Mouse (Mus musculus) liver (tissue): Measurements from ENCODE around the gene Erbb3.
"Not testable (repeated sequence)": the region's sequence is repeated elsewhere in the genome, so short reads cannot be mapped to it uniquely, and the experiment has no call there.

Experiments used
- DNase-seq: peaks from one replicate; pipeline ENCODE4 v3.0.0-alpha.2; 2020; ENCODE audit warnings: mixed read lengths

Erbb3 gene

DNA sequence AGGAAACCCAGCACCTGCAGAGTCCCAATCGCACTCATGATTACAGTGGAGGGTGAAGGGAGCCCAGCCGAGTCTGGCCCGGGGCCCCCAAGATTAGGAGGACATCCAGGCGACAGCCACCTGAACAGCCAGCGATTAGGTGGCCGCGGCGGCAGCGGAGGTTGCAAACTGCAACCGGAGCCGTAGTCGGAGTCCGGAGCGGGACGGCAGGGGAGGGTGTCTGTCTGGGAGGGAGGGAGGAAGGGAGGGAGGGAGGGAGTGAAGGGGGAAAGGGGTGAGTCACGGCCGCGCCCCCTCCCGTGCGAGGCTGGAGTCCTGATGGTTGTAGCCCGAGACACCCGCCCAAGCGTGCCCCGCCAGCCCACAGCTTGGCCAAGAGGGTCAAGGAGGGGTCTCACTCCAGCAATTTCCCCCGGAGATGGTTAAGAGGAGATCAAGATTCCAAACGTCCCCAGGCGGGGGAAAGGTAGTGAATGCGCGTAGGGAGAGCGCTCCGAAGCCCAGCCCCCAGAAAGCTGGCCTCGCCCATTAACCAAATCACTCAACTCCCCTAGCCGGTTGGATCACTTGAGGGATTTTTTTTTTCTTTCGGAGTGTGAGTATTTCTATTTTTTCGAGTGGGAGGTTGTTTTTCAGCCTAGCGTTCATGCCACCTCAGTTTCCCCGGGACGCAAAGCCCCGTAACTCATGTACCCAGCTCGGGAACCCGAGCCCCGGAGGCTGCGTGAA is at the start of gene Erbb3:
Gene Erbb3 (minus strand): TSS at position 189 of the 729 bp plus-strand sequence.
- peak; percentile 46 for DNase-seq

DNA sequence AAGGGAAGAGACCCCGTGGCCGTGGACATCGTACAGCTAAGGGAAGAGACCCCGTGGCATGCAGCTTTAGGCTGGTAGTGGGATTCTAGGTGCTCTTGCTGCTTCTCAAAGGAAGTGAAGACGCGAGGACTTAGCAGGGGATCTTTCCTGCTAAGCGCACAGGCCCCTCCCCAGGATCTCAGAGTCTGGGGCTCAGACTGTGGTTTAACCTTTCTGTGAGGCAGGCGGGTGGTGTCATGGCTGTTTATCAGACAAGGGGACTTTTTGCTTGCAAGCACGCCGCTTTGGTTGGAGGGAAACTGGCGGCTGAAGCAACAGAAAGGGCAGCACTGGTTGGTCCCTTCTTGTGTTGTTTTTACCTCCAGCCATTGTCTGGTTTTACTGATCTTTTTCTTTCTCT is 47.6 kb upstream of the Erbb3 start:
- peak; percentile 43 for DNase-seq

DNA sequence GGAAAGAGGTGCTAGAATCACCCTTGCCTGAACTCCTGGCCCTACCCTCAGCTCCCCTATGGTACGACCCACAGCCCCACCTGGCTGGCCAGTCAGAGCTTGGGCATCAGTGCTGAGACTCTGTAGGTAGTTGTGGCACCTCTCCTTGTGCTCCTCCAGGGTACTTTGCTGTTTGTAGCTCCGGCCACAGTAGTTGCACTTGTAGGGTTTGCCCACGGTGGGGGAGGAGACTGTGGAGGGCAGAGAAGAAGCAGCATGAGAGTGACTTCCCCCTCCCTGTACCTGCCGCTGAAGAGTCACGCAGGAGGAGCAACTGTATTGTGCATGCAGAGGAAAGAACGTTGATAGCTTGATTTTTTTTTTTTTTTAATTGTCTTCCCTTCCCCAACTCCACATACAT is 47.1 kb upstream of the Erbb3 start:
- no peak for DNase-seq

DNA sequence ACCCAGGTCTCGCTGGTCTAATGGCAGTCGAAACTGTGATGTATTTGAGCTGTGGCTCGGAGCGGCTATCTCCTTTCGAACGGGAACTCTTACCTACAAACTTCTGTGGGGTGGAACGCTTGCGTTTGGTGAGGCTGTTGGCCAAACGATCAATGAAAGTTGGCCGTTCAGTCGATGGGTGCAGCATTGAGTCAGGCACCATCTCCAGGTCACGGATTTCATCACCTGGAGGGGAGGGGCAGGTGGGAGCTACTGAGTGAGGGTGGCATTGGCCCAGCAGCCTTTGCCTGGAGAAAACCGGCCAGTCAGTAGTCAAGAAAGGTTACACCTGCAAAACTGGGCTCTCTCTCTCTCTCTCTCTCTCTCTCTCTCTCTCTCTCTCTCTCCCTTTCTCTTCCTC is 46.2 kb upstream of the Erbb3 start:
- peak; percentile 32 for DNase-seq

DNA sequence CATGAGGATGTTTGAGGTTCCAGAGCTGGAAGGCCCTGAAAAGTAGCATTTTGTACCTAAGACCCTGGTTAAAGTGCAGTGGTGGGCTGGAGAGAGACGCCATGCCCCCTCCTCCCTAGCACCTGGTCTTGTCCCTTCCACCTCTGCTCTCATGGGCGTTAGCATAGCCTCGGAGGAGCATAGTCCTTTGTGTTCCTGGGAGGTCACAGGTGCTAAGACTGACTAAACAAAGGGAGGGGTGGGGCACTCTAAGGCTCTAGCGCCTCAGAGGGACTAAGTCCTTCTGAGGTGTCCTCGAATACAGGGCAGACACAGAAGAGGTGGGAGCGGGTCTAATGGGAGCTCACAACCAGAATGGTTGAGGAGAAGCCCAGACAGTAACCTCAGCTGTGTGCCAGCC is 42.1 kb upstream of the Erbb3 start:
- no peak for DNase-seq

DNA sequence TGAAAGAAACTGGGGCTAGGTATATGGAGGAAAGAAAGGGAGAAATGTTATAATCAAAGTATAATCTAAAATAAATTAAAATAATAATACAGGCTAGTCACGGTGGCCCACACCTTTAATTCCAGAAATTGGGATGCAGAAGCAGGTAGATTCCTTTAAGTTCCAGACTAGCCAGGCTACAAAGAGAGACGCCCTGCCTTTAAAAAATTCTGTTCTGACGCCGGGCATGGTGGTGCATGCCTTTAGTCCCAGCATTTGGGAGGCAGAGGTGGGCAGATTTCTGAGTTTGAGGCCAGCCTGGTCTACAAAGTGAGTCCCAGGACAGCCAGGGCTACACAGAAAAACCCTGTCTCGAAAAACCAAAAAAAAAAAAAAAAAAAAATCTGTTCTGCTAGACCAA is 40.9 kb upstream of the Erbb3 start:
- DNase-seq = not testable (repeated sequence)

DNA sequence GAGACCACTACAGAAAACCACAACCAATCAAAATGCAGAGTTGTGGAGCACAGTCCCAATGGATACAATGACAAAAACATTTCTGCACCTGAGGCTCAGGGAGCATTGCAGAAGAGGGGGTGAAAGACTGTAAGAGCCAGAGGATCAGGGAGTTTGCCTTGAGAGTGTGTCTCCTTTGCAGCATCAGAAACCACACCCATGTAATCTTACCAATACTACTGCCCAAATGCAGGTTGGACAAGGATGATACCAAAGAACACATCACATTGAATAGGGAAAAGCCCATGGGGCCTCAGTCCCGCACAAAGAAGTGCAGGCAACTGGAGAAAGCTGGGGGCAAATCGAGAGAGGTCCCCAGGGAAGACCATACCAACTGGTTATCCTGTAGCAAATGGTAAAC is 40.3 kb upstream of the Erbb3 start:
- peak; percentile 51 for DNase-seq

DNA sequence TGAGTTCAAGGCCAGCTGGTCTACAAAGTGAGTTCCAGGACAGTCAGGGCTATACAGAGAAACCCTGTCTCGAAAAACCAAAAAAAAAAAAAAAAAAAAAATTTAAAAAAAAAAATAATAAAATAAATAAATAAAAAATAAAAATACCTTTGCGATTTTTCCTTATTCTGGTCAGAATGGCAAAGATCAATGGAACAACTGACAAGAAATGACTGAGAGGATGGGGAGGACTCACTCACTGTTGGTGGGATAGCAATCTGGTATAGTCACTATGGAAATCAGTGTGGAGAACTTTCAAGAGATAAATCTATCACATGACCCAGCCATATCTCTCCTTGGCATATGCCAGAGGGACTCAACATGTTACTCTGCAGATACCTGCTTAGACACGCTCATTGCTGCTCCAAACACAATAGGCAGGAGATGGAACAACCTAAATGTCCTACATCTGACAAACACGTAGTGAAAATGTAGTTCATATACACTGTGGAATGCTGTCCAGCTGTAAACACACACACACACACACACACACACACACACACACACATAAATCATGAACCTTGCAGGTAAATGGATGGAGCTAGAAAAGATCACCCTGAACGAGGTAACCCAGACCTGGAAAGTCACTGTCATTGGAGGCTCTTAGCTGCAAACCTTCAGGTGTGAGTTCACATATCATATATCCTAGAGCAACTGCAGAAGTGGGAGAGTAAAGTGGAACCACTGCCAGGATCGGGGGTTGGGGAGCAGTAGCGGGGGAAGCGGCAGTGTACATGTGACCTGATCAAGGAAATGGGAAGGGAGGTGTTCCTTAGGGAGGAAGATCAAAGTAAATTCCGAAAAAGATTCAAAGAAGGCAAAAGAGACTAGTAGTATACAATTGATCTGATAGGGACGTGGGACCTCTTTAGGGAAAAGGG is 38.2 kb upstream of the Erbb3 start:
- DNase-seq = peak; percentile 19

DNA sequence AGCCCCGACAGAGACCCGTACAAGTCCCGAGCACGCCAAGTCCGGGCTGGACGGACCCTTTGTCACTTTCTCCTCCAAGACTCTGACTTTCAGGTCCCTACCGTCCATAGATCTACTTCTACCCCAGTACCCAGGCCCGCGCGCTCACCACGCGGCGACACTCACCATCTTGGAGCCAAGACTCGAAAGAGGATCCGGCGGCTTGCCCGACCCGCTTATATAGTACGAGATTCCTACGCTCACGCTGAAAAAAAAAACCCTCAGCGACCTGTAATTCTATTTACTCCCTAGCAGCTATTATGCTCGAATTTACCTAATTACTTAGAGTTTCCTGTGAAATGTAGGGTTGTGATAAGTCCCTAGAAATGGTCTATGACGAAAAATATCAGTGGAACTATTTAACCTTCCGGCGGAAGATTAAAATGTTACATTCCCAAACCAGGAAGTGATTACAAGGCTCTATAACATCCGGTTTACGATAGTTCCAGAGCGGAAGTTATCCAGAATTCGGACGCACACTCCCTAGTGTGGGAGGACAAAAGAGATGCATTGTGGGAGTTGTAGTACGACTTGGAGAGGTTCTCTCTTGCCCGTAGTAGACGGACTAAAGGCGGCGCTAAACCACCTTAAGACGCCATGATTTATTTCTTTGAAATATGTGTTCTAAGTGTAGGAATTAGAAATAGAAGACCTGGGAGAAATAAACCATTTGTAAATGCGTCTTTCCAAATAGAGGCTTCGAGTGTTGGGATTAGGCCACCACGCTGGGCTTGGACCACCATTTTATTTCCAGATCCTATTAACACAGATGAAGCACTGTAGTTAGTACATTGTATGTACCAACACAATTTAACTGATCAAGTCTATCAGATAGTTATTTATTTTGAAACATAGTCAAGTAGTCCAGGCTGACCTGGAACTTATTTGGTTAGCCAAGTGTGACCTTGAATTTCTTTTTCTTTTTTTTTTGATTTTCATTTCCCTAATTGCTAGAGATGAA is 37.2 kb upstream of the Erbb3 start, which contains the start of gene Rps26:
Gene Rps26 (minus strand): TSS at position 437 of the 1,000 bp plus-strand sequence.
- DNase-seq = peak; percentile 86

DNA sequence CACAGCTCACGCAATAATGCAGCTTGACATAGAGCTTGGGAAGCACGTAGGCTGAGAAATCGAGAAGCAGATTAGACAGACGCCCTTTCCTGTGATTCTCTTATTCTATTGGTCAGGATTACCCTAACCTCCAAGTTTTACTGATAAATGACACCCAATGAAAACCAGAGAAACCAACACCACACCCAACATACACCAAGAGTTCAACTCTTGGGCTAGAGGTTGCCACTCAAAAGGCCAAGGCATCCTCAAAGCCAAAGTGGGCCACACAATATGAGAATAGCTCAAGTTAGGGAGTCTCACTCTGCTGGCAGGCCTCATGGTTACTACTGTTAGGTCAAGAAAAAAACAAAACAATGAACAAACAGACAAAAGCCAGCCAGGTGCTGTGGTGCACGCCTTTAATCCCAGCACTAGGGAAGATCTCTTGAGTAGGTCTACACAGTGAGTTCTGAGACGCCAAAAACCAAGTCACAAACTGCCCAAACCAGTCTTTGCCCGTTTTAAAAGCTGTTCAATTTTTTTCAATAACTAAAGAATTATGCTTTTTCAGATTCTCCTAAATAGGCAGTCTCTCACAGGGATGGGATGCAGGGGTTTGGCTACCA is 35.9 kb upstream of the Erbb3 start:
- DNase-seq = peak; percentile 43

DNA sequence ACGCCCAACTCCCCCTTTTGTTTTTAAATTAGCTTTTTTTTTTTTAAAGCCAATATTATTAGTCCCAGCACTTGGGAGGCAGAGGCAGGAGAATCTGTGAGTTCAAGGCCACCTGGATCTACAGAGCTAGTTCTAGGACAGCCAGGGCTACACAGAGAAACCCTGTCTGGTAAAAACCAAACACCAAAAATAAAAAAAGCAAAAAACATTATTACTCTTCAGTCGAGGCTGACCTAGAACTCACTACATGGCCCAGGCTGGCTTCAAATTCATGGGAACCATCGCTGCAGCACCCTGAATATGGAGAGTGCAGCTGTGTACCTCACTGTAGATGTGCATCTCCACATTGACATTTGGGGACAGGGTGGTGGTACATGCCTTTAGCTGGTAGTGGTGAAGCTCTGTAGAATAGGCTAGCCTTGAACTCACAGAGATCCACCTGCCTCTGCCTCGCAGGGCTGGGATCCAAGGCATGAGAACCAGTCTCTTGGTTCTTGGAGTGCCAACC is 33.7 kb upstream of the Erbb3 start:
- DNase-seq = not testable (repeated sequence)

DNA sequence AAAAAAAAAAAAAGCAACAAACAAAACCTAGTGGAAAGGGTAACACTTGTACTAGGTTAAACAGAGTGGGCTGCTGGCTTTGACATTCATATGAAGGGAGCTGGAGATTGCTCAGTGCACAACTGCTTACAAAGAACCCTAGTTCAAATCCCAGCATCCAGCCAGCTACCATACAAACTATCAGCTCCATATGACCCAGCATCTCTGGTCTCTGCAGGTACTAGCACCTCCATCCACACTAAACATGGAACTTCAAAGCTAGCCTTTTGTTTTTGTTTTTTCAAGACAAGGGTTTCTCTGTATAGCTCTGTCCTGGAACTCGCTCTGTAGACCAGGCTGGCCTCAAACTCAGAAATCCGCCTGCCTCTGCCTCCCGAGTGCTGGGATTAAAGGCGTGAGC is 33.2 kb upstream of the Erbb3 start:
- DNase-seq = no peak

DNA sequence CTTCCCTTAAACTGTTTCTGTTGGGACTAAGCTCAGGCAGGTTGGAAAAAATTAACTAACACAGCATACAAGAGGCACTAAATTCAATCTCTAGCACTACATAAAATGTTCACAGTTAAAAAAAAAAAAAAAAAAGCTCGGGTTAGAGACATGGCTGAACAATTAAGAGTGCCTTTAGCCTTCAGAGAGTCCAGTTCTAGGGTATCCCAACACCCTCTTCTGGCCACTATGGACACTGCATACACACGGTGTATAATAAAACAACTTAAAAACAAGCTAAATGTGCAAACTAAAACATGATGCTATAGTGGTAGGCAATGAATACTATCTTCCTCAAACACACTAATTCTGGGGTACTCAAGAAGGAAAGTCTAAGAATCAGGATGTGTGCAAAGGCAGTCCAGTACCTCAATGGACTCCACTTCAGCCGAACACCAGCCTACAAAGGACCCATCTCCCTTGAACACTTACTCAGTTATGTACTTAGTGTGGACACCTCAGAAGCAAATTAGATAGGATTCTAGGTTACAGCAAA is 32.6 kb upstream of the Erbb3 start:
- DNase-seq = no peak

DNA sequence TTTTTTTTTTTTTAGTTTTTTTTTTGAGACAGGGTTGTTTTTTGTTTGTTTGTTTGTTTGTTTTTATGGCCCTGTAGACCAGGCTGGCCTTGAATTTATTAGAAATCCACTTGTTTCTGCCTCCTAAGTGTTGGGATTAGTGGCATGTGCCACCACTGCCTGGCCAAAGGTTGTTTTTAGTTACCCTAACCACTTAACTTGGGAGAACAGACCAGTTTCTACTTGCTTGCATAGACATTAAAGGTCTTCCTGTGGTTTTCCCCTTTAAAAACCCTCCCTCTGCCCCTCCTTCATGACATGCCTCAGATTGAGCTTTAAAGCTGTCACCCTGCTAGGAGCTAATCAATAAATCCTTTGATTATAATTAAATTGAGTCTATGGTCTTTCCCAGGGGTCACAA is 30.8 kb upstream of the Erbb3 start:
- no peak for DNase-seq

DNA sequence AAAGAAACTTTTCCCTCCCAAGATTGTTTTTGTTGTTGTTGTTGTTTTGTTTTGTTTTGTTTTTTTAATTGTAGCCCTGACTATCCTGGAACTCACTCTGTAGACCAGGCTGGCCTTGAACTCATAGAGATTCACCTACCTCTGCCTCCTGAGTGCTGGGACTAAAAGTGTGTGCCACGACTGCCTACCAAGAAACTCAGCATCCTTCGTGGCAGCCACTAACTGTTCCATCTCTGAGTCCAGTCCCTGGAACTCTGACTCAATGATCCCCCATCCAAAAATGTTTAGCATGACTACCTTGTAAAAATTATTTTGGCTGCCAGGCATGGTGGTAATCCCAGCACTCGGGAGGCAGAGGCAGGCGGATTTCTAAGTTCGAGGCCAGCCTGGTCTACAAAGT is 29.7 kb upstream of the Erbb3 start:
- DNase-seq = not testable (repeated sequence)

DNA sequence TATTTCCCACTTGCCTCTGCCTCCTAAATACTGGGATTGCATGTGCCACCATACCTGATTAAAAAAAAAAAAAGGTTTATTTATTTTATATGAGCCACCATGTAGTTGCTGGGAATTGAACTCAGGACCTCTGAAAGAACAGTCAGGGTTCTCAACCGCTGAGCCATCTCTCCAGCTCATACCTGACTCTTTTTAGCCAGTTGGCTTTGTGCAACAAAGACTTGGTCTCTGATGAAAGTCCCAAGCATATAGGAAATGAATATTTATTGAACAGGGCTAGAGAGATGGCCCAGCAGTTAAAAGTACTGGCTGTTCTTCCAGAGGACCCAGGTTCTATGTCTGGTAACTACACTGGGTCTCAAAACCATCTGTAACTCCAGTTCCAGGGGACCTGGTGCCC is 29.1 kb upstream of the Erbb3 start:
- DNase-seq = no peak

DNA sequence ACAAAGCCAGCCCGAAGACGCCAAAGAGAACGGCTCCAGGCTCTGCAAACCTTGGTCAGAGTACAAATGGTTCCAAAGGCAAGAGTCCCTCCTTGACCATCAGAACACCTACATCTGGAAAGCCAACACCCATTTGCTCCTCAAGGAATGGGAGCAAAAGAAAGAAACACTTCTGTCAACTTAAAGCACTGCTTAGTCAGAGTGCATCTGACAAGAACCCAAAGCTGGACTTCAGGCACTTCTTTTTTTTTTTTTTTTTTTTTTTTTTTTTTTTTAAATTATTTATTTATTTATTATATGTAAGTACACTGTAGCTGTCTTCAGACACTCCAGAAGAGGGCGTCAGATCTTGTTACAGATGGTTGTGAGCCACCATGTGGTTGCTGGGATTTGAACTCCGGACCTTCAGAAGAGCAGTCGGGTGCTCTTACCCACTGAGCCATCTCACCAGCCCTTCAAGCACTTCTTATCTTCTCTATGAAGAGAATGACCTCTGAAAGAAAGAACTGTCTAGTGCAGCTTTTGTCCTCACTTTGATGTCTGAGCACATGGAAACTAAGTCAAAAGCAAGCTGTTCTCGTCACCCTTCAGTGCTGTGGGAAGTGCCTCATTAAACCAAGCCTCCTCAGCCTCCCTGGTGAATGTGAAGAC is 26.5 kb upstream of the Erbb3 start:
- not testable (repeated sequence) for DNase-seq

DNA sequence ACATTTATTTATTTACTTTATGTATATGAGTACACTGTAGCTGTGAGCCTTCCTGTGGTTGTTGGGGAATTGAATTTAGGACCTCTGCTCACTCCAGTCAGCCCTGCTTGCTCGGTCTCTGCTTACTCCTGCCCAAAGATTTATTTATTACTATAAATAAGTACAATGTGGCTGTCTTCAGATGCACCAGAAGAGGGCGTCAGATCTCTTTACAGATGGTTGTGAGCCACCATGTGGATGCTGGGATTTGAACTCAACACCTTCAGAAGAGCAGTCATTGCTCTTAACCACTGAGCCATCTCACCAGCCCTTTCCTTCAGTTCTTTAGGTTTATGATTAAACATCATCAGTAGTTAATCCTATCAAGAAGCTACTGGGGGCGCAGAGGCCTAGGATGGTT is 25.5 kb upstream of the Erbb3 start:
- no peak for DNase-seq

DNA sequence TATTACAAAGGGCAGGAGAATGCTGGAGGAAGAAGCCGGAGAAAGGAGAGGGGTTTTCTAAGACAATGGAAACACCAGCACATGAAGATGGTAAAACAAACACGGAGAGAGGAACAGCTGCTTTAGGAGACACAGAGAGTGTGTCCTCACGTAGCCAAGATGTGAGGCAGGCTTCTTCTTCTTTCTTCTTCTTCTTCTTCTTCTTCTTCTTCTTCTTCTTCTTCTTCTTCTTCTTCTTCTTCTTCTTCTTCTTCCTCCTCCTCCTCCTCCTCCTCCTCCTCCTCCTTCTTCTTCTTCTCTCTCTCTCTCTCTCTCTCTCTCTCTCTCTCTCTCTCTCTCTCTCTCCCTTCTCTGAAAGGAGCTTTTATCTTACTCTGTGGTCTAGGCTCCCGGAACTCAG is 24.4 kb upstream of the Erbb3 start:
- DNase-seq = not testable (repeated sequence)

DNA sequence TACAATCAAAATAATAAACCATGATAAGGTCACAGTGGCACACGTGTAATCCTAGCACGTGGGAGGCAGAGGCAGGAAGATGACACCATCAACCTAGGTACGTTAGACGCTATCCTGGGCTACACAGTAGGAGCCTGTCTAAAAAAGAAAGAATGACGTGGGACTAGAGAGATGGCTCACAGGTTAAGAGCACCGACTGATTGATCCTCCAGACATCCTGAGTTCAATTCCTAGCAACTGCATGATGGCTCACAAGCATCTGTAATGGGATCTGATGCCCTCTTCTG is 23.6 kb upstream of the Erbb3 start:
- DNase-seq = no peak

DNA sequence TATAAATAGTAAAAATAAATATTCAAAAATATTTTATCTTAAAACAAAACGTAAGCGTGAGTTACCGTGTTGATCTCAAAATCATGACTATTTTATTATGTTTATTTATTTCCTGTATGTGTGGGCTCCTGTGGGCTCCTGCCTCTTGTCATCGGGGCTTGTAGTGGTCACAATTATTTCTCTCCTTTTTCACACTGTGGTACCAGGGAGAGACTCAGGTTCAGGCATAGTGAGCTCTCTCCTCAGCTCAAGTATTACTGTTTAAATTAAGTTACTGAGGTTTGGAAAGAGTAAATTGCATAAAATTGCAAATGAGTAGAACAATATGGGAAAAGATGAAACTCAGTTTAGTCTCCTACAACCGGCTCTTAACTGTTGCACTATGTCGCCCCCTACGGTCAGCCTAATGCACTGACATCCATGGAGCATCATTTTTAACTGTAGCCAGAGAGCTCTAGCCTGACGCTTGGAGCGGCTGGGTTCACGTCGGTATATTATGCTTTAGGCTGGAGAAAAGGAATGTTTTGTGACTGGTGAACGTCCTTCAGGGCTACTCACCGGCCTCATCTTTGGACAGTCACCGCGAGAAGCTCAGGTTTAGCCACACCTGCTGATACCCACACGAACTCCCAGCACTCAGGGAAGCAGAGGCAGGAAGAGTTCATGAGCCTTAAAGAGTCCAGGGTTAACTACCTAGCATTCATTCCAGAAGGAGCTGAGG is 23.1 kb upstream of the Erbb3 start:
- peak; percentile 82 for DNase-seq
